Mouse (Mus musculus) liver, embryonic 14.5 days (tissue): ENCODE data around the gene Adam22.

Experiments used
- CTCF ChIP-seq: IDR thresholded peaks from 2 replicates; pipeline ENCODE4 v1.5.1; 2016; ENCODE audit warnings: antibody characterized with exemption, low read depth, control low read depth
- EP300 ChIP-seq: IDR thresholded peaks from 2 replicates; pipeline ENCODE4 v1.6.1; 2016; ENCODE audit warnings: antibody characterized with exemption, low read depth

GRCm38 (mm10) chr5:8243064-8243615 lies 124.8 kb downstream of the Adam22 start:
- no peak for TF ChIP-seq EP300
- no peak for TF ChIP-seq CTCF
